Mouse (Mus musculus) liver, embryonic 14.5 days (tissue): Measurements from ENCODE around the gene Syk.

ENCODE experiments used
- CTCF ChIP-seq: IDR thresholded peaks from 2 replicates; pipeline ENCODE4 v1.5.1; 2016; ENCODE audit warnings: antibody characterized with exemption, low read depth, control low read depth
- EP300 ChIP-seq: IDR thresholded peaks from 2 replicates; pipeline ENCODE4 v1.6.1; 2016; ENCODE audit warnings: antibody characterized with exemption, low read depth

DNA sequence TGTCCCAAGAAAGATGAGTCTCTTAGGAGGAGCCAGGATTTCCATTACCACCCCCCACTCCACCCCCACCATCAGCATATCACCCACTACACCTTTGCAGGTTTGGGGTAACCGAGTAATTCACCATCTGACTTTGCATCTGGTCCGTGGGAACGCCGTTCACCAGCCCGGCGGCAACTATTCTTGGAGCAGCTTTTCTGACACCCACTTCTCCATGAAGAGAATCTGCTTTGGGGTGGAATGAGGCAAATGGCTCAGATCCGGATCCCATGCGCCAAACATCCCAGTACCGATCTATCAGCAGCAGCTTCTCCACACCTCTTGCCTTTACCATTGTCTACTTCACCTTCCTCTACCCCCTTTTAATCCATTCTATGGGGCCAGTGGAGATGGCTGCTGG is 12.7 kb upstream of the Syk start:
- no peak for TF ChIP-seq CTCF
- no peak for TF ChIP-seq EP300
